Mouse (Mus musculus) right cerebral cortex, adult 2 months (tissue): ENCODE measurements around the gene Tbx21.
A peak's percentile ranks its signal among the peaks of the same experiment; 100 is the strongest.

Source experiments
- DNase-seq, 2 experiments: peaks; one replicate each; pipeline ENCODE4 v3.0.0; 2021 to 2022; ENCODE audit warnings: low spot score in 2 of 2

Gene Tbx21

DNA sequence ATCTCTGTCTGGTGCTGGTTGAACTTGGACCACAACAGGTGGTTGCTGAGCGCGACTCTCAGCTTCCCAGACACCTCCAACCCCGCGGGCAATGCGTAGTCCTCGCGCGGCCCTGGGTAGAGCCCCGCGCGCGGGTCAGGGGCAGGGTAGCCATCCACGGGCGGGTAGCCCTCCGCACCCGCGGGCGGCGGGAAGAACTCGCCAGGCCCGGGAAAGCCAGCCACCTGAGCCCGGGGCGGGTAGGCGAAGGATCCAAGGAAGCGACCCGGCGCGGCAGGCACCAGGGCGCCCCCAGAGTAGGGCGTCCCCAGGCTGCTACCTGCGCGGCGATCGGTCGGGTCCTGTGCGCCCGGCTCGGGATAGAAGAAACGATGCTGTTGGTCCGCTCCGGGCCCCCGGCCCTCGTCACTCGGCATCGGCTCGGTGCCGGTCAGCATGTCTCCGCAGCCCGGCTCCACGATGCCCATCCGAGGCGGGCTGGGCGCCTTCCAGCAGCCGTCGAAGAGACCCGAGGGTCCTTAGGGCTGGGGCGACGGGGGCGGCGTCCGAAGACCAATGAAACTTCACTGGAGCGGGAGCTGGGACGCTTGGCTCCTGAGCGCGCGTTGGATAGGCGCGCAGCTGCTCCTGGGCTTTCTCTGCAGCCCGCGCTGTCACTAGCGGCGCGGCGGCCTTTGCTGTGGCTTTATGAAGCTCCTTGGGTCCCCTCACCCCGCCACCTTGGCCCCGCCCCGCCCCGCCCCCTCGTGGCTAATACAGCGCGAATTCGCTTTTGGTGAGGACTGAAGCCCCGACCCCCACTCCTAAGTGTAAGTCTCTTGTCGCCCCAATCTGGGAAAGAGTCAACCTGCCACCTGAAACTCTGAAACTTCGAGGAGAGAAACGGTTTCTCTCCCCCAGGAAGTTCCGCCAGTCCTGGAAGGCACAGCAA, at the start of gene Tbx21:
Gene Tbx21, minus strand, starts transcription at position 661 of the 931 bp plus-strand sequence.
- no peak for DNase-seq

GRCm38 (mm10) chr11:97160341-97160740, 45.2 kb upstream of the Tbx21 start:
- no peak for DNase-seq

DNA sequence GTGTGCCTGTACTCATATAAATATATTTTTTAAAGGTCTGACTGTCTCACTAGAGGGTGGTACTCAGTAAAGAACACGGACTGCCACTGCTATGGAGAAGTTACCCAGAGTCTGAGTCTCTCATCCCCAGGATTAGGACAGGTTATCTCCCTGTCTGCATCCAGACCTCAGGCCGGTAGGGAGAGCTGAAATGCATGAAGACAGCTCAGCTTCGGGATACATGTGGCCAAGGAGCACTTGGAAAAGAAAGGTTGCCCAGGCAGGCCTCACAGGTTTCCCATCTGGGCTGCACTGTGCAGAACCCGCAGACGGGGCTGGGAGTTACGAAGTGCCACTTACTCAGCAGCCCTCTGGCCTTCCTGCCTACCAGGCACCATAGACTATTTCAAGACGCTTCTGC, 41.9 kb upstream of the Tbx21 start:
- DNase-seq = no peak

DNA sequence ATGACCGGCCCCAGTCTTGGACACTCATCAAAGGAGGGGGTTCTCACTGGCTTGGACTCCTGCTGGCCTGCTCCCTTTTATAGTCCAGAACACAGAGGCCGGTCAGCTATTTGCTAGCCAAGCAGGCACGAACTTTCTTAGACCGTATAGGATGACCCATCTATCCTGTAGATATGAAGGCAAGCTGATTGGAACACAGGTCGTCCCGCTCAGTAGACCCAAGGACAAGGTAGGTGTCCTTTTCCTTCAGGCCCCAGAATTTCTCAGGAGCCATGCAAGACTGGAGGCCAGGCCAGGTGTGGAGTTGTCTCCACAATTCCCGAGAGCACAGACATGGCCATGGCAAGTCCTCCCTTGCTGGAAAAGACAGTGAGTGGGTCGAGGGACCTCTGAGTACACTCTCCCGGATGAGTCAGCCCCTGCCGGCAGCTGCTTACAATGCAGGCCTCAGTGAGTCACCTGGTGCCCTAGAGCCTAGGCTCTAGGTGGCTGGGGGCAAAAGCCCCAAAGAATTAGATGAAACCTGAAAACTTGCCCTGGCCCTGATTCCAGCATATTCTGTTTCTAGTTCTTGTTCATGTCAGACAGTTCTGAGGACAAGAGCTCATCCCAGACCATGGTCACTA, 37.6 kb upstream of the Tbx21 start:
- DNase-seq = no peak

GRCm38 (mm10) chr11:97152023-97152426, 36.9 kb upstream of the Tbx21 start:
- DNase-seq = no peak

DNA sequence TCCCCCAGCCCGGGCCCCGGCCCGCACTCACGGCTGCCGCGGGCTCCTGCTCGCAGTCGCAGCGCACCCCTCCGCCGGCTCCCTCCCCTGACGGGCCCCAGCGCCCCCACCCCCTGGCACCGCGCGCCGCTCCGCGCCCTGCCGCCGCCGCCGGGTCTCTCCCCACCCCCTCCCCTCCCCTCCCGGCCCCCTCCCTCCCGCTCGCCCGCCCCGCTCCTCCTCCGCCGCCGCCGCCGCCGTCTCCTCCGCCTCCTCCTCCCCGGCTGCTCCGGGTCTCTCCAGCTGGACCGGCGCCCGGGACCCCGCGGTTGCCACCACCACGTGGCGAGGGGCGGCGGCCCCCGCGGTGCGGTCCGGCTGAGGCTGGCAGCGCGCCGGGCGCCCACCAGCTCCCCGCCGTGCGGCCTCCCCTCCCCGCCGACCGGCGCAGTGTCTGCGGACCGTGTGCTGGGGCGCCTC, 36.2 kb upstream of the Tbx21 start, which contains the start of gene Tbkbp1:
Gene Tbkbp1, minus strand, starts transcription at position 153 of the 459 bp plus-strand sequence.
- DNase-seq = no peak

GRCm38 (mm10) chr11:97150411-97151330, 35.5 kb upstream of the Tbx21 start:
- DNase-seq = peak in 1 of 2 experiments; percentile 51

DNA sequence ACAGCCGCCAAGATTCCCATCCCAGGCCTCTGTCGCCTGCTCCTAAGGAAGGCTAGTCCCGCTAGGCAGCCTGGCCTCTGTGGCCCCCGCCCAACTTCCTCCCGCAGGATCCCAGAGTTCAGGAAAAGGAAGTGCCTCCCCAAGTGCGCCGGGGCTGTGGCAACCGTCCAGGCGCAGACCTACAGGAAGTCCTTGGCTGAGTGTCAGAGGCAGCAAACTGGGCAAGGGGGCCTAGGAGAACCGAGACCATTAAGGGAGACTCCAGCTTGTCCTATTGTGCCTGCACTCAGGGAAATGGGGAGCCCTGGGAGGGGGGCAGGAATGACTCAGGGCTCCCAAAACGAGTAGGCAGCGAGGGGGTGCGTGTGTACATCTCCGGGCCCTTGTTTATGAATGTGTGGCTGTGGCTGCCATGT, 34.9 kb upstream of the Tbx21 start:
- DNase-seq = peak; percentile 45 to 66

GRCm38 (mm10) chr11:97149026-97149425, 33.9 kb upstream of the Tbx21 start:
- no peak for DNase-seq

GRCm38 (mm10) chr11:97148591-97148990, 33.5 kb upstream of the Tbx21 start:
- no peak for DNase-seq

DNA sequence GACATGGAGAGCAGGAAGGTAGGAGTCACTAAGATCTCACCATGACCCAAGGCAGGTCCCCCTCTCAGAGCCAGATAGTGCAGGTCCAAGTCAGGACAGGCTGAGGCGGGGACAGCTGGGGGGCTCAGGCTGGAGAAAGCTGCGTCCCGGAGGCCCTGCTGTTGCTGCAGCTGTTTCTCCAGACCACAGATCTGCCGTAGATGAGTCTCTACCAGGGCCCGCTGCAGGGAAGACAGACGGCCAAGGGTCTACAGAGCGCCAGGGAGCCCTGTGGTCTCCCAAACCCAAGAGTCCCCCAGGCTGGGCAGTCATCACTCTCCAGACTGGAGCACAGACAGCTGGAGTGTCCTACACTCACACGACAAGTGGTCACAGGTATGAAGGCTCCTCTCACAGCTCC, 32.2 kb upstream of the Tbx21 start:
- DNase-seq = no peak

DNA sequence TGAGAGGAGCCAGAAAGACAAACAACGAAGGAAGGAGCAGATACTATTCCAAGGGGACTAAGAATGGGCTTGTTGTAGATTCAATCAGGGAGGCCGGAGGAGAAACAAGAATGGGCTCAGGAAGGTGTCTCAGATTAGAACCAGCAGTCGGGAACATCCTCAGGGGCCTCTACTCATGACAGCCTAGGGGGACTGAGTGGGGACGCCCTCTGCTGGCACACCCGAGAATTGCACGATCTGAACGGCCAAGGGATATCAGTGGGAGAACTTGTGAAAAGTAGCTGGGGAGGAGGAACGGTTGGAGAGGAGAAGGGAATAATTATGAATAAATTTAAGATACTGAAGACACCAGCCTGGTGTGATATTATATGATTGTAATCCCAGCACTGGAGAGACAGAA, 31.6 kb upstream of the Tbx21 start:
- peak; percentile 83 to 89 for DNase-seq

- DNase-seq = no peak
Observed at GRCm38 (mm10) chr11:97145951-97146350, 30.8 kb upstream of the Tbx21 start.

DNA sequence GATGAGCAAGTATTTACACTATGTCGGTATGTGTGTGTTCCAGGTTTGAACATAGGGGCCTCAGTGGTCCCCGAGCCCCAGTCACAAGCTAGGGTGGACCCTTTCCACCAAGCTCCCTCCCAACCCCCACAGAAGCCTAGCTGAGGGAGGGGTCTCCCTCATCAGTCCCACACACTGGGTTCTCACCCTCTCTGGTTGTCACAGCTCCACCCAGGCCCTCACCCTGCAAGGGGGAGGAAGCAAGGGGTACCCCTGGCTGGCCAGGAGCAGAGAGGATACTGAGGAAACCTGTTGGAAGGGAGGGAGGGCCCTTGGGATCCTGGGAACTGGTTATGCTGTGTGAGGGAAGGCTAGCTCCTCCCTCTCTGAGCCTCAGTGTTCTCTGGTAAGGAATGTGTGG, 30.2 kb upstream of the Tbx21 start:
- DNase-seq = no peak

GRCm38 (mm10) chr11:97143196-97143900, 28.2 kb upstream of the Tbx21 start:
- no peak for DNase-seq

DNA sequence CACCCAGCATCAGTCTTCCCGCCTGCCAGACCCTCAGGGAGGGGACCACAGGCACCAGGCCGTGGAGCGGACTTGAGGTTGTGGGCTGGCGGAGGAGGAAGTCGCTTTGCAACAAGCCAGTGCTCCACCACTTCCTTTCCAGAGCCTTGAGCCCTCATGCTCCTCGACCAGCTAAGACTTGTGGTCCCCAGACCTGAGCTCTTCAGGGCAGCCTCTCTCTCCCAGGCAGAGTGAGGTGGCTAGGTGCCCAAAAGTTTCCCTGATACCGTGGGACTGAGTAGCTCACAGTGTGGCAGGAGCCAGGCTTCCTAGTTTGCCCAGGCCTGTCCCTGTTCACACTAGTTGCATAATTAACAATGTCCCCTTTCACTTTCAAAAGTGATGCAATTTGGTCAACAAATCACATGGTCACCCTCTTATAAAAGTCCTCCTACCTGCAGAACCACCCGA, 27.1 kb upstream of the Tbx21 start:
- DNase-seq = no peak

GRCm38 (mm10) chr11:97140811-97141210, 25.7 kb upstream of the Tbx21 start:
- no peak for DNase-seq

GRCm38 (mm10) chr11:97139256-97139655, 24.1 kb upstream of the Tbx21 start:
- DNase-seq = no peak

DNA sequence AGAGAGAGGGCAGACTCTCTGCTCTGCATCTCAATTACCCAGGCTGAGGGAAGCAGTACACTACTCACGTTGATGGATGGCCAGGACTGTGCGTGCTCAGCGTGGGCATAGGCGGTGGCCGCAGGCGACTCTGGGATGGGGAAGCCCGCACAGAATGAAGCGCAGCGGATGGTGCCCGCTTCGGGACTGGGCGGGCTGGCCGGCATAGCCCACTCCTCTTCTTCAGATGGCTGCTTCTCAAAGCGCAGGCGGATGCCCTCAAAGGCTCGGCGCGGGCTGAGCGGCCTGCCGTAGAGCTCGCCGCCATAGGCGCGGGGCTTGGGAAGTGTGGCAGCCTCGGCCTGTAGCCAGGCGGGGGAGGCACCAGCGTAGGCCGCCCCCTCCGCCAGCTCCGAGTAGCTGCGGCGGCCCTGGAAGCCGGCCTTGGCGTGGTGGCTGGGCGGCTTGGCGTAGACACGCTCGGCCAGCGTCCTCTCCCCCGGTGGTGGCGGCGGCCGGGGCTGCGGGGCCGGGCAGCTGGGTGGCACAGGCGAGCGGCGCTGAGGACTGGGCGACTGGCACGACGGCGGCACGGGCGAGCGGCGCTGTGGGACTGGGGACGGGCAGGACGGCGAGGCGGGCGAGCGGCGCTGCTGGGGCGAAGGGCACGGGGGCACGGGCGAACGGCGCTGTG, 23.6 kb upstream of the Tbx21 start:
- peak; percentile 30 to 41 for DNase-seq

- no peak for DNase-seq
Observed at GRCm38 (mm10) chr11:97133270-97133669, 18.1 kb upstream of the Tbx21 start.
